Comparison of ENCODE assay signal across 28 mouse cellular contexts in genomic region chr11:17188786-17189185, GRCm38 (mm10).
"Had no signal": no experiment of that assay in that cellular context is flagged by ENCODE, and none has a peak within 500 bp of the region (broad histone marks: within the 10 kb centered on the region; RNA-seq: fewer than 3 reads in every experiment).

No protein-coding gene starts in this region.

- H3K9me3 ChIP-seq: heart, embryonic 13.5 days; heart, embryonic 15.5 days; hindbrain, embryonic 12.5 days; hindbrain, embryonic 15.5 days; kidney, embryonic 15.5 days; limb, embryonic 13.5 days; limb, embryonic 15.5 days; liver, embryonic 12.5 days had no signal

- H3K4me2 ChIP-seq: heart, embryonic 11.5 days; heart, embryonic 13.5 days; heart, embryonic 15.5 days; hindbrain, embryonic 12.5 days; hindbrain, embryonic 15.5 days; kidney, embryonic 15.5 days; limb, embryonic 13.5 days; limb, embryonic 15.5 days; liver, embryonic 12.5 days had no signal

- DNase-seq: gastrocnemius, adult 2 months; gastrocnemius, postnatal 14 days; gastrocnemius, postnatal 36 days; heart, adult 11 months; heart, adult 2 months; heart, postnatal 14 days; heart, postnatal 36 days; kidney, adult 11 months; kidney, adult 2 months; kidney, adult 9 months; kidney, postnatal 14 days; kidney, postnatal 36 days; layer of hippocampus, adult 9-11 months; layer of hippocampus, postnatal 36 days; left cerebral cortex, postnatal 4 days had no signal

- H3K36me3 ChIP-seq: hindbrain, embryonic 12.5 days; hindbrain, embryonic 15.5 days; limb, embryonic 13.5 days had no signal

- ATAC-seq: inflammation-experienced regulatory T-cells, adult 6 months; intestine, embryonic 16.5 days; liver, embryonic 12.5 days had no signal

- H3K27me3 ChIP-seq: heart, embryonic 13.5 days; heart, embryonic 15.5 days; hindbrain, embryonic 12.5 days; hindbrain, embryonic 15.5 days; kidney, embryonic 15.5 days; limb, embryonic 13.5 days; limb, embryonic 15.5 days; liver, embryonic 12.5 days had no signal

- H3K27ac ChIP-seq: gastrocnemius, adult 2 months; heart, adult 2 months; heart, embryonic 13.5 days; heart, embryonic 15.5 days; hindbrain, embryonic 12.5 days; hindbrain, embryonic 15.5 days; kidney, embryonic 15.5 days; kidney, postnatal 0 days; limb, embryonic 13.5 days; limb, embryonic 15.5 days; liver, embryonic 12.5 days; liver, embryonic 14.5 days had no signal

- H3K4me3 ChIP-seq: gastrocnemius, adult 2 months; heart, adult 2 months; heart, embryonic 13.5 days; heart, embryonic 15.5 days; hindbrain, embryonic 12.5 days; hindbrain, embryonic 15.5 days; kidney, embryonic 15.5 days; limb, embryonic 13.5 days; limb, embryonic 15.5 days; liver, embryonic 12.5 days had no signal

- H3K9ac ChIP-seq: heart, embryonic 13.5 days; heart, embryonic 15.5 days; hindbrain, embryonic 12.5 days; hindbrain, embryonic 15.5 days; kidney, embryonic 15.5 days; limb, embryonic 13.5 days; limb, embryonic 15.5 days; liver, embryonic 12.5 days; liver, embryonic 14.5 days had no signal

- H3K4me1 ChIP-seq: hindbrain, embryonic 12.5 days; hindbrain, embryonic 15.5 days; kidney, embryonic 15.5 days; limb, embryonic 13.5 days; limb, embryonic 15.5 days; liver, embryonic 12.5 days had no signal
